Mouse (Mus musculus): ENCODE measurements around the gene Mt3.
"Not testable (repeated sequence)": the region's sequence is repeated elsewhere in the genome, so short reads cannot be mapped to it uniquely, and the experiment has no call there.

The Mt3 gene

GRCm38 (mm10) chr8:94152513-94153300 is at the start of gene Mt3:
TSS of gene Mt3 (plus strand) at chr8:94152607.
- DNase-seq (ENCODE audit: low spot score in 2 of 2), result peak; percentile 88 to 90

- peak; percentile 52 to 72 for DNase-seq (ENCODE audit: low spot score in 2 of 2)
Measured at GRCm38 (mm10) chr8:94104146-94104545, 48.3 kb upstream of the Mt3 start.

GRCm38 (mm10) chr8:94107871-94108270 is 44.5 kb upstream of the Mt3 start:
- DNase-seq (ENCODE audit: low spot score in 2 of 2), result no peak

- no peak for DNase-seq (ENCODE audit: low spot score in 2 of 2)
Measured at GRCm38 (mm10) chr8:94109396-94109795, 43.0 kb upstream of the Mt3 start.

GRCm38 (mm10) chr8:94109835-94110234 is 42.6 kb upstream of the Mt3 start:
- no peak for DNase-seq (ENCODE audit: low spot score in 2 of 2)

GRCm38 (mm10) chr8:94110526-94111177 is 41.8 kb upstream of the Mt3 start:
- DNase-seq (ENCODE audit: low spot score in 2 of 2), result peak in 1 of 2 experiments; percentile 19

- DNase-seq (ENCODE audit: low spot score in 2 of 2), result no peak
Measured at GRCm38 (mm10) chr8:94113435-94113834, 39.0 kb upstream of the Mt3 start.

GRCm38 (mm10) chr8:94113972-94114371 is 38.4 kb upstream of the Mt3 start:
- no peak for DNase-seq (ENCODE audit: low spot score in 2 of 2)

GRCm38 (mm10) chr8:94118776-94119430 is 33.5 kb upstream of the Mt3 start:
- DNase-seq (ENCODE audit: low spot score in 2 of 2), result peak; percentile 26 to 58

GRCm38 (mm10) chr8:94121625-94122024 is 30.8 kb upstream of the Mt3 start:
- DNase-seq (ENCODE audit: low spot score in 2 of 2), result no peak

GRCm38 (mm10) chr8:94122711-94123468 is 29.5 kb upstream of the Mt3 start:
- no peak for DNase-seq (ENCODE audit: low spot score in 2 of 2)

GRCm38 (mm10) chr8:94127711-94128110 is 24.7 kb upstream of the Mt3 start:
- DNase-seq (ENCODE audit: low spot score in 2 of 2), result no peak

- no peak for DNase-seq (ENCODE audit: low spot score in 2 of 2)
Measured at GRCm38 (mm10) chr8:94129133-94129789, 23.1 kb upstream of the Mt3 start.

GRCm38 (mm10) chr8:94130126-94130525 is 22.3 kb upstream of the Mt3 start:
- no peak for DNase-seq (ENCODE audit: low spot score in 2 of 2)

GRCm38 (mm10) chr8:94132096-94132495 is 20.3 kb upstream of the Mt3 start:
- DNase-seq (ENCODE audit: low spot score in 2 of 2), result no peak

- not testable (repeated sequence) for DNase-seq (ENCODE audit: low spot score in 2 of 2)
Measured at GRCm38 (mm10) chr8:94134601-94135000, 17.8 kb upstream of the Mt3 start.

- no peak for DNase-seq (ENCODE audit: low spot score in 2 of 2)
Measured at GRCm38 (mm10) chr8:94135556-94135955, 16.9 kb upstream of the Mt3 start.

- DNase-seq (ENCODE audit: low spot score in 2 of 2), result no peak
Measured at GRCm38 (mm10) chr8:94136192-94136591, 16.2 kb upstream of the Mt3 start.

- no peak for DNase-seq (ENCODE audit: low spot score in 2 of 2)
Measured at GRCm38 (mm10) chr8:94136933-94137332, 15.5 kb upstream of the Mt3 start, which contains the start of gene Mt4. TSS of gene Mt4 (plus strand) at chr8:94137197.

GRCm38 (mm10) chr8:94140266-94140795 is 12.1 kb upstream of the Mt3 start:
- no peak for DNase-seq (ENCODE audit: low spot score in 2 of 2)

GRCm38 (mm10) chr8:94148236-94148635 is 4.2 kb upstream of the Mt3 start:
- DNase-seq (ENCODE audit: low spot score in 2 of 2), result peak in 1 of 2 experiments; percentile 49

Measured in frontal cortex, postnatal 36 days (tissue).